Mouse (Mus musculus) frontal cortex, postnatal 14 days (tissue): ENCODE measurements around the gene Ext2.

Source experiments
- DNase-seq, 2 experiments: peaks; one replicate each; pipeline ENCODE4 v3.0.0; 2022; ENCODE audit warnings: low spot score in 2 of 2

Ext2 gene

GRCm38 (mm10) chr2:93739044-93739569 is 83.3 kb downstream of the Ext2 start:
- DNase-seq = no peak

- DNase-seq = no peak
These were observed 85.2 kb downstream of the Ext2 start for GRCm38 (mm10) chr2:93737146-93737545.

- DNase-seq = no peak
These were observed 89.7 kb downstream of the Ext2 start for GRCm38 (mm10) chr2:93732658-93733057.

GRCm38 (mm10) chr2:93729585-93729984 is 92.8 kb downstream of the Ext2 start:
- DNase-seq = no peak

GRCm38 (mm10) chr2:93723138-93723744 is 99.1 kb downstream of the Ext2 start:
- no peak for DNase-seq

GRCm38 (mm10) chr2:93720956-93721355 is 101.4 kb downstream of the Ext2 start:
- DNase-seq = no peak

GRCm38 (mm10) chr2:93719792-93720675 is 102.3 kb downstream of the Ext2 start:
- no peak for DNase-seq

GRCm38 (mm10) chr2:93713267-93713666 is 109.1 kb downstream of the Ext2 start:
- no peak for DNase-seq

- DNase-seq = no peak
These were observed 110.9 kb downstream of the Ext2 start for GRCm38 (mm10) chr2:93711460-93711859.

- DNase-seq = no peak
These were observed 112.7 kb downstream of the Ext2 start for GRCm38 (mm10) chr2:93709696-93710095.

GRCm38 (mm10) chr2:93709241-93709640 is 113.1 kb downstream of the Ext2 start:
- DNase-seq = no peak

- DNase-seq = no peak
These were observed 115.5 kb downstream of the Ext2 start for GRCm38 (mm10) chr2:93706825-93707224.

- DNase-seq = no peak
These were observed 116.0 kb downstream of the Ext2 start for GRCm38 (mm10) chr2:93706407-93706806.

GRCm38 (mm10) chr2:93704195-93704594 is 118.2 kb downstream of the Ext2 start:
- no peak for DNase-seq

- DNase-seq = no peak
These were observed 119.1 kb downstream of the Ext2 start for GRCm38 (mm10) chr2:93702936-93703926.

GRCm38 (mm10) chr2:93699346-93699745 is 123.0 kb downstream of the Ext2 start:
- DNase-seq = no peak

- DNase-seq = no peak
These were observed 126.2 kb downstream of the Ext2 start for GRCm38 (mm10) chr2:93696181-93696641.

- no peak for DNase-seq
These were observed 129.3 kb downstream of the Ext2 start for GRCm38 (mm10) chr2:93693101-93693500.

- DNase-seq = no peak
These were observed 132.1 kb downstream of the Ext2 start for GRCm38 (mm10) chr2:93690064-93690930.

- no peak for DNase-seq
These were observed 138.7 kb downstream of the Ext2 start for GRCm38 (mm10) chr2:93683674-93684073.
